Mouse (Mus musculus) lung, embryonic 14.5 days (tissue): Measurements from ENCODE around the gene Ltbp1. TPM values are rescaled to one million over a fixed set of nuclear protein-coding genes. Genes with fewer than 3 reads are reported as not detected.

Experiments used
- ATAC-seq: fragments of 200-750 bp; cut with Nextera tagmentation; 2 replicates; pipeline ENCODE4 v1.8.0; 2017; ENCODE audit warnings: mild to moderate bottlenecking, moderate TSS enrichment, moderate library complexity; ENCODE audit not compliant: insufficient read depth
- DNase-seq: peaks from one replicate; pipeline ENCODE4 v3.0.0-alpha.2; 2015
- H3K27ac ChIP-seq: fragments of 300-500 bp; sonication (generic); 2 replicates; pipeline ENCODE4 v1.5.1; 2014; ENCODE audit warnings: low read depth, mild to moderate bottlenecking, moderate library complexity
- H3K27me3 ChIP-seq: fragments of 300-500 bp; sonication (generic); 2 replicates; pipeline ENCODE4 v1.6.1; 2014; ENCODE audit warnings: low read length, control low read depth; ENCODE audit not compliant: insufficient read depth
- H3K36me3 ChIP-seq: fragments of 300-500 bp; sonication (generic); 2 replicates; pipeline ENCODE4 v1.6.1; 2014; ENCODE audit warnings: control low read depth; ENCODE audit not compliant: insufficient read depth
- H3K4me1 ChIP-seq: fragments of 300-500 bp; sonication (generic); 2 replicates; pipeline ENCODE4 v1.6.1; 2014; ENCODE audit warnings: antibody characterized with exemption, control low read depth; ENCODE audit not compliant: insufficient read depth
- H3K4me2 ChIP-seq: fragments of 300-500 bp; sonication (generic); 2 replicates; pipeline ENCODE4 v1.6.1; 2014; ENCODE audit warnings: mild to moderate bottlenecking
- H3K4me3 ChIP-seq: fragments of 300-500 bp; sonication (generic); 2 replicates; pipeline ENCODE4 v1.5.1; 2014; ENCODE audit warnings: low read depth, low read length
- H3K9ac ChIP-seq: fragments of 300-500 bp; sonication (generic); 2 replicates; pipeline ENCODE4 v1.6.1; 2014
- H3K9me3 ChIP-seq: fragments of 300-500 bp; sonication (generic); 2 replicates; pipeline ENCODE4 v1.6.1; 2016; ENCODE audit warnings: low read depth, low read length, control low read depth
- CTCF ChIP-seq: IDR thresholded peaks from 2 replicates; pipeline ENCODE4 v1.5.1; 2016; ENCODE audit warnings: antibody characterized with exemption, low read depth
- WGBS: fragments of 180-500 bp; shearing (Covaris S2); extraction: QIAGEN DNeasy Blood & Tissue Kit; methylation state at CpG from one replicate; pipeline ENCODE4 v1.1.7; 2014; 5-methylcytosine and 5-hydroxymethylcytosine counted together
- polyA plus RNA-seq: library from polyadenylated mRNA; unstranded; fragments of >200 nt; fragmentation: Nextera tagmentation; extraction: Ambion mirVana; gene quantifications from 2 replicates; pipeline ENCODE4 v1.2.1, GENCODE M21; 2014

Gene Ltbp1
- polyA plus RNA-seq, result 32.9 and 33.8 TPM in 2 replicates

- Histone ChIP-seq H3K27ac (peak within 1 kb of the TSS; percentile 93), H3K4me3 (peak within 1 kb of the TSS; percentile 83), H3K4me2 (peak within 1 kb of the TSS; percentile 70), H3K9me3 (no peaks in the 10 kb centered on the region), H3K27me3 (no peaks in the 10 kb centered on the region), H3K9ac (peak within 1 kb of the TSS; percentile 82), H3K4me1 (0 out of 2 replicates have a peak, but pooled peaks cover 5% of the 10 kb centered on the region), H3K36me3 (no peaks in the 10 kb centered on the region)
- DNase-seq (peak; percentile 88), ATAC-seq (peak; percentile 89)
- TF ChIP-seq CTCF, result no peak
- 0% methylated on average over 27 of the region's 27 CpGs for WGBS
These were observed at the start of gene Ltbp1 for GRCm38 (mm10) chr17:75005281-75005684. Gene Ltbp1, plus strand, starts transcription at chr17:75005568.

GRCm38 (mm10) chr17:74959481-74960245 lies 45.7 kb upstream of the Ltbp1 start:
- peak; percentile 15 for DNase-seq
- H3K9ac ChIP-seq, result no peak overlapping the region
- no peak for ATAC-seq
- no peak overlapping the region for H3K4me2 ChIP-seq
- no peak overlapping the region for H3K27ac ChIP-seq
- H3K9me3 ChIP-seq, result no peaks in the 10 kb centered on the region
- no peak for TF ChIP-seq CTCF
- 61% methylated on average over 6 of the region's 6 CpGs for WGBS
- no peaks in the 10 kb centered on the region for H3K4me1 ChIP-seq
- no peaks in the 10 kb centered on the region for H3K36me3 ChIP-seq
- no peaks in the 10 kb centered on the region for H3K27me3 ChIP-seq
- no peak overlapping the region for H3K4me3 ChIP-seq

GRCm38 (mm10) chr17:74963222-74963621 lies 42.1 kb upstream of the Ltbp1 start:
- no peak for DNase-seq
- no peak overlapping the region for H3K9ac ChIP-seq
- no peaks in the 10 kb centered on the region for H3K4me1 ChIP-seq
- H3K27ac ChIP-seq, result no peak overlapping the region
- H3K27me3 ChIP-seq, result no peaks in the 10 kb centered on the region
- no peak overlapping the region for H3K4me2 ChIP-seq
- 91% methylated on average over 8 of the region's 8 CpGs for WGBS
- no peaks in the 10 kb centered on the region for H3K36me3 ChIP-seq
- no peaks in the 10 kb centered on the region for H3K9me3 ChIP-seq
- ATAC-seq, result no peak
- no peak overlapping the region for H3K4me3 ChIP-seq
- no peak for TF ChIP-seq CTCF

DNA sequence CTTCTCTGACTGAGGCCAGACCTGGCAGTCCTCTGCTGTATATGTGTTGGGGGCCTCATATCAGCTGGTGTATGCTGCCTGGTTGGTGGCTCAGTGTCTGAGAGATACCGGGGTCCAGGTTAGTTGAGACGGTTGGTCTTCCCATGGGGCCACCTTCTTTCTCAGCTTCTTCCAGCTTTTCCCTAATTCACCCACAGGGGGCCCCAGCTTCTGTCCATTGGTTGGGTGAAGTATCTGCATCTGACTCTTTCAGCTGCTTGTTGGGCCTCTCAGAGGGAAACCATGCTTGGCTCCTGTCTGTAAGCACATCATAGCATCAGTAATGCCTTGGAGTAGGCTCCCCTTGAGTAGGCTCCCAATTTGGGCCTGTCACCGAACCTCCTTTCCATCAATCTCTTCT lies 41.5 kb upstream of the Ltbp1 start:
- H3K36me3 ChIP-seq, result no peaks in the 10 kb centered on the region
- 88% methylated on average over 3 of the region's 3 CpGs for whole genome bisulfite sequencing
- no peaks in the 10 kb centered on the region for H3K9me3 ChIP-seq
- no peak for ATAC-seq
- no peak overlapping the region for H3K4me3 ChIP-seq
- no peaks in the 10 kb centered on the region for H3K27me3 ChIP-seq
- H3K9ac ChIP-seq, result no peak overlapping the region
- no peak overlapping the region for H3K4me2 ChIP-seq
- no peak for DNase-seq
- H3K27ac ChIP-seq, result no peak overlapping the region
- H3K4me1 ChIP-seq, result no peaks in the 10 kb centered on the region
- peak; percentile 9; the same call in 1 of the 2 replicates for TF ChIP-seq CTCF

GRCm38 (mm10) chr17:74967298-74967848 lies 38.0 kb upstream of the Ltbp1 start:
- H3K36me3 ChIP-seq, result no peaks in the 10 kb centered on the region
- H3K4me1 ChIP-seq, result no peaks in the 10 kb centered on the region
- H3K9me3 ChIP-seq, result no peaks in the 10 kb centered on the region
- DNase-seq, result no peak
- no peak overlapping the region for H3K4me3 ChIP-seq
- WGBS, result 72% methylated on average over 7 of the region's 7 CpGs
- H3K9ac ChIP-seq, result no peak overlapping the region
- no peak overlapping the region for H3K4me2 ChIP-seq
- no peak for ATAC-seq
- no peaks in the 10 kb centered on the region for H3K27me3 ChIP-seq
- H3K27ac ChIP-seq, result no peak overlapping the region
- no peak for TF ChIP-seq CTCF

GRCm38 (mm10) chr17:74968152-74968712 lies 37.1 kb upstream of the Ltbp1 start:
- TF ChIP-seq CTCF, result no peak
- no peaks in the 10 kb centered on the region for H3K9me3 ChIP-seq
- DNase-seq, result no peak
- 55% methylated on average over 9 of the region's 9 CpGs for WGBS
- H3K27me3 ChIP-seq, result no peaks in the 10 kb centered on the region
- H3K9ac ChIP-seq, result no peak overlapping the region
- H3K4me3 ChIP-seq, result no peak overlapping the region
- no peak overlapping the region for H3K4me2 ChIP-seq
- ATAC-seq, result peak; percentile 52; the same call in 1 of the 2 replicates
- H3K27ac ChIP-seq, result 0 out of 2 replicates have a peak overlapping the region, but pooled peaks have one; percentile 12
- H3K36me3 ChIP-seq, result no peaks in the 10 kb centered on the region
- no peaks in the 10 kb centered on the region for H3K4me1 ChIP-seq

- Histone ChIP-seq H3K9me3 (no peaks in the 10 kb centered on the region), H3K4me2 (no peak overlapping the region), H3K4me3 (no peak overlapping the region), H3K4me1 (no peaks in the 10 kb centered on the region), H3K27me3 (no peaks in the 10 kb centered on the region), H3K9ac (no peak overlapping the region), H3K36me3 (no peaks in the 10 kb centered on the region), H3K27ac (no peak overlapping the region)
- no peak for TF ChIP-seq CTCF
- DNase-seq (peak; percentile 79), ATAC-seq (peak; percentile 24; the same call in 1 of the 2 replicates)
- WGBS, result 64% methylated on average over 16 of the region's 16 CpGs
These were observed 36.6 kb upstream of the Ltbp1 start for GRCm38 (mm10) chr17:74968738-74969271.
